Mouse (Mus musculus): Measurements from ENCODE around the gene Mat2a.

Gene Mat2a

DNA sequence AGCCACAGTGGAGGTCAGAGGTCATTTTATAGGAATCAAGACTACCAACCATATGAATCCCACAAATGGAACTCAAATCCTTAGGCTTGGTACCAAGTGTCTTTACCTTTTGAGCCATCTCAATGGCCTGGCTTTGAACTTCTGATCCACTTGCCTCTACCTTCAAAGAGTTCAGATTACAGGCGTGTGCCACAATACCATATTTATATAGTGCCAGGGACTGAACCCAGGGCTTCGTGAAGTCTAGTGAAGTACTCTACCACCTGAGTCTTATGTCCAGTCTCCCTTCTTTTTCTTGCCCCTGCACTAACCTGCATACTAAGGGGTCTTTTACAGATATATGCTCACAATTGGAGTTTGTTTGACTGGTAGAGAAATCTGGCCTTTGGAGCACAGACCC, 52.8 kb downstream of the Mat2a start:
- no peak for ATAC-seq (ENCODE audit: insufficient number of reproducible peaks, low FRiP score, low TSS enrichment)

DNA sequence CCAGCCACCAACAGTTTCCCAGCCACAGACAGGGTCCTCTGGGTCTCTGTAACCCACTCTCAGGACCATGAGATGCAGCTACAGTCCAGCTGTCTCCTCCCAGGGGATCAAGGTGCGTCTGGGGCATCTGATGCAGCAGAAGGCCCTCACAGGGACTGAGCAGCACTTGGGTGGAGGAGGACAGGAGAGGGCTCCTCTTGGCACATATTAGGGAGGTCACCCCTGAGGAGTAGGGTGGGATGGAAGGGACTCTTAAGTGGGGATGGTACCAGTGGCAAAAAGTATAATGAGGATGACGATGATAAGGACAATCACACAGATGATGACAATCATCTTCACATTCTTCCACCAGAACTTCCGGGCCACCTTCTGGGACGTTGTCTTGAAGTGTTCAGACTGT, 54.1 kb downstream of the Mat2a start:
- ATAC-seq (ENCODE audit: insufficient number of reproducible peaks, low FRiP score, low TSS enrichment), result no peak

DNA sequence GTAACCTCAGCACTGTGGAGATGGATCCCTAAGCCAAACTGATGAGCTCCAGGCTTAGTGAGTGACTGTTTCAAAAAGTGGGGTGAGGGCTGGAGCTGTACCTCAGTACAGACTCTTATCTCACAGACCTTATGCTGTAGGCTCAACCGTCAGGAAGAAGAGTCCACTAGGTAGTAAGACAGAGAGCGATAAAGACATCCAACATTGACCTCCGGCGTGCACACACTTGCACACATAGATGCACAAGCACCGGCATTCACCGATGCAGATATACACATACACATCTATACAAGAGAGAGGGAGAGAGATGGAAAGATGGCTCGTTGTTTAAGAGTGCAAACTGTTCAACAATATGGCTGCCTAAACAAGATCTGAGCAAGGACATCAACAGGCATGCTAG, 55.4 kb downstream of the Mat2a start:
- ATAC-seq (ENCODE audit: insufficient number of reproducible peaks, low FRiP score, low TSS enrichment), result no peak

DNA sequence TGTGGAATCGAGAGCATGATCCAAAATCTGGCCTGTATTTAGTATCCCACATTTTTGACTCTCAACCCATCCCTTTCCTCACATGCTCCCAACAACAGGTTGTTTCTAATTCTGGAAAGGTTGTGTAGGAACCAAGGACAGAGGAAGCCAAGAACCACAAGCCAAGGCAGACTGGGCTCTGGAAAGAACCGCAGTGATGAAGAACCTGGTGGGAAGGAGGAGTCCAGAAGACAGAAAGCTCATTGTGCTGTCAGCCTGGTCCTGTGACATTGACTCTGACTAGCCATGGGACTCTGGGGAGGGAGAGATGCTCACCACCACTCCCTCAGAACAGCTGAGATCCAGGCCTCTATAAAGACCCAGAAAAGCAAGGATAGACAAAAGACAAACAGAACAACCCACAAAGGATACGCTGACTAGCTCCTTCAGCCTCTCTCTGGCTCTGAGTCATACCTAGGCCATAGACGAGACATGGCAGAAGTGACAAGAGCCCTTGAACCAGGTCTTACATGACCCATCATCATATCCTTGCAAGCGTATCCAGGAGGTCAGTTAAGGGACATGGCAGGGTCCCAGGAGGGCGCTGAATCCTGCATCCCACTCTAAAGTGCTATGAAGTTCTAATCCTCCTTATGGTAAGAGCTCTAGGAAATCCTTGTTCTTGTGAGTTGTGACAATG, 56.1 kb downstream of the Mat2a start:
- ATAC-seq (ENCODE audit: insufficient number of reproducible peaks, low FRiP score, low TSS enrichment), result no peak

Measured in cerebellum, adult (tissue).